Mouse (Mus musculus) CH12.LX (cell line): ENCODE data around the gene Pgm3.
A peak's percentile ranks its signal among the peaks of the same experiment; 100 is the strongest.

ENCODE experiments used
- BHLHE40 ChIP-seq: IDR thresholded peaks from 2 replicates; pipeline ENCODE4 v1.6.1; 2011; ENCODE audit warnings: mild to moderate bottlenecking, low read depth, low read length, improper control_type of control experiment
- CHD1 ChIP-seq: IDR thresholded peaks from 2 replicates; pipeline ENCODE4 v1.6.1; 2012; ENCODE audit warnings: low read depth, low read length, improper control_type of control experiment, inconsistent platforms
- CTCF ChIP-seq, 2 experiments: IDR thresholded peaks in 1 of 2; conservative IDR thresholded peaks in 1 of 2; 2 replicates each; pipeline ENCODE4 v1.5.1; 2011 to 2012; ENCODE audit warnings: low read depth in 2 of 2, low read length in 2 of 2, improper control_type of control experiment in 1 of 2, inconsistent platforms in 1 of 2, mild to moderate bottlenecking in 1 of 2, moderate library complexity in 1 of 2
- MAFK ChIP-seq: IDR thresholded peaks from 2 replicates; pipeline ENCODE4 v1.6.1; 2011; ENCODE audit warnings: low read length, improper control_type of control experiment; ENCODE audit not compliant: insufficient replicate concordance
- MAX ChIP-seq: IDR thresholded peaks from 2 replicates; pipeline ENCODE4 v1.6.1; 2011; ENCODE audit warnings: low read length, improper control_type of control experiment
- POLR2A ChIP-seq: IDR thresholded peaks from 2 replicates; pipeline ENCODE4 v1.6.1; 2011; ENCODE audit warnings: low read depth, mild to moderate bottlenecking, improper control_type of control experiment, low read length
- RCOR1 ChIP-seq: conservative IDR thresholded peaks from 2 replicates; pipeline ENCODE4 v1.6.1; 2012; ENCODE audit warnings: low read depth, mild to moderate bottlenecking, inconsistent platforms, low read length, improper control_type of control experiment
- TCF12 ChIP-seq: IDR thresholded peaks from 2 replicates; pipeline ENCODE4 v1.6.1; 2014; ENCODE audit warnings: low read depth, mild to moderate bottlenecking, inconsistent platforms, low read length, improper control_type of control experiment
- USF1 ChIP-seq: IDR thresholded peaks from 2 replicates; pipeline ENCODE4 v1.6.1; 2014; ENCODE audit warnings: low read depth, mild to moderate bottlenecking, inconsistent platforms, low read length, improper control_type of control experiment

- TF ChIP-seq BHLHE40 (no peak), CTCF (conservative IDR thresholded peaks at IDR 0.05 in 1 of 2, IDR thresholded peaks at IDR 0.05 in 1 of 2; ENCODE audit: low read depth in 2 of 2, low read length in 2 of 2) (peak; percentile 48 to 87; a peak in 3 of 4 replicates), POLR2A (no peak), USF1 (no peak), CHD1 (no peak), MAFK (no peak), MAX (no peak), TCF12 (no peak), RCOR1 (no peak)
These were observed 21.3 kb upstream of the Pgm3 start for GRCm38 (mm10) chr9:86592676-86593668.
